Mouse (Mus musculus) limb, embryonic 10.5 days (tissue): ENCODE measurements around the gene Bcl11a. TPM values are rescaled to one million over a fixed set of nuclear protein-coding genes. Genes with fewer than 3 reads are reported as not detected.

Experiments
- DNase-seq: peaks from one replicate; pipeline ENCODE4 v3.0.0-alpha.2; 2017; ENCODE audit warnings: low spot score
- H3K27ac ChIP-seq: fragments of 300-500 bp; sonication (generic); 2 replicates; pipeline ENCODE4 v1.5.1; 2016; ENCODE audit warnings: mild to moderate bottlenecking
- H3K27me3 ChIP-seq: fragments of 300-500 bp; sonication (generic); 2 replicates; pipeline ENCODE4 v1.6.1; 2016; ENCODE audit warnings: low read depth, mild to moderate bottlenecking; ENCODE audit not compliant: poor library complexity, severe bottlenecking
- H3K36me3 ChIP-seq: fragments of 300-500 bp; sonication (generic); 2 replicates; pipeline ENCODE4 v1.6.1; 2016; ENCODE audit warnings: mild to moderate bottlenecking, moderate library complexity
- H3K4me1 ChIP-seq: fragments of 300-500 bp; sonication (generic); 2 replicates; pipeline ENCODE4 v1.6.1; 2016
- H3K4me3 ChIP-seq: fragments of 300-500 bp; sonication (generic); 2 replicates; pipeline ENCODE4 v1.5.1; 2016; ENCODE audit warnings: mild to moderate bottlenecking, moderate library complexity
- H3K9me3 ChIP-seq: fragments of 300-500 bp; sonication (generic); replicated peaks from 2 replicates; pipeline ENCODE4 v1.6.1; 2016; ENCODE audit warnings: mild to moderate bottlenecking
- WGBS: fragments of 180-500 bp; shearing (Covaris S2); methylation state at CpG from one replicate; pipeline ENCODE4 v1.1.7; 2016; 5-methylcytosine and 5-hydroxymethylcytosine counted together
- polyA plus RNA-seq: library from polyadenylated mRNA; unstranded; fragments of >200 nt; fragmentation: Nextera tagmentation; extraction: Ambion mirVana; gene quantifications from 2 replicates; pipeline ENCODE4 v1.2.1, GENCODE M21; 2016

Gene Bcl11a
- polyA plus RNA-seq, 1 experiment from 2014 or later = 75.0 TPM

DNA sequence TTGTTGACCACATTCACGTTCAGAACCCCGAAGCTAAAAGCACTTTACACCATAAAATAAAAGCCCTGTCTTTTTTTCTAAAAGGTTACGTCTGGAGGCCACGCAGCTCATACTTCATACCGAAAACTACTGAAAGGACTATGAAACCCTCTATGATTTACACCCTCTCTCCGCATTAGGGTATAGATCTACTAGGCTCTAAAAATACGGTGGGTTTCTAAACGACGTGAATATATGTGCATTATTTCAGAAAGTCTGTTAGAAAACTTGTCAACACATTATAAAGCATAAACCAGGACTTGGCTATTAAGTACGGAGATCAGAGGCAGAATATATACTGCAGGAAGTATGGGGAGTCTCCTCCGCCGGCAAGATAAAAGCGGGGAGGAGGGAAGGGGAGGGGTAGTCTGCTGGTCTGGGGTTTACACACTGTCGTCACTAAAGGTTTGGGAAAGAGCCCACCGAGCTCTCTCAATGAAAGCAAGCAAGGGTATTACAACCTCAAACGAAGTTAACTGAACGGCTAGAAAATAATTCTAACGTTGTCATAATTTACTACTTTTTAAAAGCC lies 3.8 kb upstream of the Bcl11a start:
- under 1% methylated on average over 18 of the region's 18 CpGs for WGBS
- Histone ChIP-seq H3K27ac (peak overlapping the region; percentile 56; the same call in 1 of the 2 replicates), H3K27me3 (peaks cover 7% of the 10 kb centered on the region; the same call in 1 of the 2 replicates), H3K9me3 (no peaks in the 10 kb centered on the region), H3K36me3 (no peaks in the 10 kb centered on the region), H3K4me1 (peaks cover 55% of the 10 kb centered on the region), H3K4me3 (peak overlapping the region; percentile 96)
- DNase-seq = peak; percentile 77

DNA sequence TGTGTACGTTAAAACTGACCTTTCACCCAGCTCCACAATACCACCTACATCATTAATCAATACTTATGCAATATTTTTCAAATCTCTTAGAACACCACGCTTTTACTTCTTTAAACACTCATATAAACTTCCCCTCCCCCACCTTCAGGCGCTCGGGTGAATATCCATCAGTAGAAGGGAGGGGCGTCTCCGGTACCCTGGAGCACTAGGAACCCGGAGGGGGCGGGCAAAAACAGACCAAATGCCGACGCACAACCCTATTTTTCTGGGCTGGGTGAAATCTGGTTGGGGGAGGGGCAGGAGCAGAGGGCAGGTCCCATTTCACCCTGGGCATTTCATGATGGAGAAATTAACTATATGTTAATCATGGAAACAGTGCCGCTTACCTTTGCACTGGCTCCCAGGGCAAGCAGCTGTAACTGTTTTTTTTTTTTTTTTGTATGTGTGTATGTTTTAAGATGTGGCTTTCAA lies 3.2 kb upstream of the Bcl11a start, which contains the start of gene A830031A19Rik:
TSS of gene A830031A19Rik (minus strand) at position 421 of the 471 bp plus-strand sequence.
- Histone ChIP-seq H3K4me3 (peak within 1 kb of the TSS; percentile 96), H3K36me3 (no peaks in the 10 kb centered on the region), H3K27ac (peak within 1 kb of the TSS; percentile 98), H3K9me3 (no peaks in the 10 kb centered on the region), H3K27me3 (peaks cover 7% of the 10 kb centered on the region; the same call in 1 of the 2 replicates), H3K4me1 (peaks cover 55% of the 10 kb centered on the region)
- 0% methylated on average over 11 of the region's 11 CpGs for WGBS
- peak; percentile 66 for DNase-seq

GRCm38 (mm10) chr11:24075486-24076126 lies 2.2 kb upstream of the Bcl11a start:
- peaks cover 7% of the 10 kb centered on the region; the same call in 1 of the 2 replicates for H3K27me3 ChIP-seq
- WGBS = under 1% methylated on average over 17 of the region's 17 CpGs
- peak overlapping the region; percentile 98 for H3K27ac ChIP-seq
- no peak for DNase-seq
- H3K36me3 ChIP-seq = no peaks in the 10 kb centered on the region
- no peaks in the 10 kb centered on the region for H3K9me3 ChIP-seq
- peak overlapping the region; percentile 96 for H3K4me3 ChIP-seq
- peaks cover 58% of the 10 kb centered on the region for H3K4me1 ChIP-seq

DNA sequence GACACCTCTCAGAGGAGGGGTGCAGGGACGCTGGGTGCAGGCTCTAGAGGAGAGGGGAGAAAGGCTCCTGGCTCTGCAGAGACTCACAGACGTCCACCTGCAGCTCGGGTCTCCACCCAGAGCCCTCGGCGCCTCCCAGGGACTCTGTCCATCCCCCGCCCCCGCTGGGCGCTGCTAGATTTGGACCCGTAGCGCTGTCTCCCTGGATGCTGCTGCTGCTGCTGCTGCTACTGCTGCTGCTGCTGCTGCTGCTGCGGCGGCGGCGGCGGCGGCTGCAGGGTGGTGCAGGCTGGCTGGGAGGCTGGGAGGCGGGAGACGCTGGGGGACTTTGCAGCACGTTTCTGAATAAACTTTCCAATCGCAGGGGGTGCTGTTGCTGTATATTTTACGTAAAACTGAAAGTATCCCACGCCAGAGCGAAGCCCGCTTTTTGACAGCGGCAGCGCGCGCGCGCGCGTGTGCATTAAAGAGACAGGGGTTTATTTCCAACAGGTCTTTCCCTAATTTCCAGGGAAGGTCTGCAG lies 1.7 kb upstream of the Bcl11a start:
- Histone ChIP-seq H3K36me3 (no peaks in the 10 kb centered on the region), H3K9me3 (no peaks in the 10 kb centered on the region), H3K27me3 (peaks cover 7% of the 10 kb centered on the region; the same call in 1 of the 2 replicates), H3K27ac (peak overlapping the region; percentile 98), H3K4me3 (peak overlapping the region; percentile 96), H3K4me1 (peaks cover 60% of the 10 kb centered on the region)
- peak; percentile 85 for DNase-seq
- under 1% methylated on average over 32 of the region's 32 CpGs for WGBS

DNA sequence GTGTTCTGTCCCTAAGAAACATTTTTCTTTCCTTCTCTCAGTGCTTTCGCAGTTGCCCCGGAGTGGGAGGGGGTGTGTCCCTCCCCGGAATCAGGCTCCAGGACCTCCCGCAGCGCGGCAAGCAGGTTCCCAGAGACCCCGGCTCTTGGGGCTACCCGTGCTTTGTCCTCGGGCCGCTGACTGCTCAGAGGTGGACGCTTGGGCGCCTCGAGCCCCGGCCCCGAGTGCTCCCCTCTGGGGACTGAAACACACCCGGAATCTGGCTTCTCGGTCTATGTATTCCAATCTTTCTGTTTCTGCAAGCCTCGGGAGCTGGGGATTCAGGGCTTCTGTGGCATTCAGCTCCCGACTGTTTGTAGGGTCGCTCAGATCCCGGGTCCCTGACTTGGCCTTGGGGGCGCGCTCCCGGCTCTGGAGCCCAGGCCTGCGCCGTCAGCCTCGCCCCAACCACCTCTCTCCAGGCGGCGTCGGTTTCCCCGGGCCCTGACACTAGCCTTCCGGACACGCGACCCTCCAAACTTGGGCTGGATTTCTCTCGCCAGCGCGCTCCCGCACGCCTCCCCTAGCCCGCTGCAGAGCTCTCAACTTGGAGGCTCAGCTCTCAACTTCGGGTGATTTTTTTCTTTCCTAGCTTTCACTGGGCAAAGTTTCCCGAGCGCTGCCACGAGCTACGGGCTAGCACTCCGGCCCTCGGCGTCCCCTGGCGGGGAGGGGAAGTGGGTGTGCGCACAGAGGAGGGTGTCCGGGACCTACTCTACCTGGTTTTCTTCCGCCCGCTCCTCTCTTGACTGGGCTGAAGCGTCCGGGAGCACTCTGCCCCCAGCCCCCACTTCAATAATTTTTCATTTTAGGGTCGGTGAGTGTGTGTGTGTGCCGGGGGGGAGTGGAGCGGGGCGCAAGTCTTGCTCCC lies 780 bp upstream of the Bcl11a start:
- WGBS = under 1% methylated on average over 59 of the region's 59 CpGs
- peak; percentile 84 for DNase-seq
- peaks cover 7% of the 10 kb centered on the region; the same call in 1 of the 2 replicates for H3K27me3 ChIP-seq
- H3K36me3 ChIP-seq = no peaks in the 10 kb centered on the region
- peak overlapping the region; percentile 98 for H3K27ac ChIP-seq
- peak overlapping the region; percentile 96 for H3K4me3 ChIP-seq
- no peaks in the 10 kb centered on the region for H3K9me3 ChIP-seq
- H3K4me1 ChIP-seq = peaks cover 56% of the 10 kb centered on the region

- Histone ChIP-seq H3K27me3 (no peaks in the 10 kb centered on the region), H3K9me3 (no peaks in the 10 kb centered on the region), H3K36me3 (no peaks in the 10 kb centered on the region), H3K4me1 (peaks cover 58% of the 10 kb centered on the region), H3K27ac (peak overlapping the region; percentile 98), H3K4me3 (peak overlapping the region; percentile 96)
- WGBS = under 1% methylated on average over 38 of the region's 38 CpGs
- peak; percentile 77 for DNase-seq
Measured at GRCm38 (mm10) chr11:24078706-24079316, 955 bp downstream of the Bcl11a start.

DNA sequence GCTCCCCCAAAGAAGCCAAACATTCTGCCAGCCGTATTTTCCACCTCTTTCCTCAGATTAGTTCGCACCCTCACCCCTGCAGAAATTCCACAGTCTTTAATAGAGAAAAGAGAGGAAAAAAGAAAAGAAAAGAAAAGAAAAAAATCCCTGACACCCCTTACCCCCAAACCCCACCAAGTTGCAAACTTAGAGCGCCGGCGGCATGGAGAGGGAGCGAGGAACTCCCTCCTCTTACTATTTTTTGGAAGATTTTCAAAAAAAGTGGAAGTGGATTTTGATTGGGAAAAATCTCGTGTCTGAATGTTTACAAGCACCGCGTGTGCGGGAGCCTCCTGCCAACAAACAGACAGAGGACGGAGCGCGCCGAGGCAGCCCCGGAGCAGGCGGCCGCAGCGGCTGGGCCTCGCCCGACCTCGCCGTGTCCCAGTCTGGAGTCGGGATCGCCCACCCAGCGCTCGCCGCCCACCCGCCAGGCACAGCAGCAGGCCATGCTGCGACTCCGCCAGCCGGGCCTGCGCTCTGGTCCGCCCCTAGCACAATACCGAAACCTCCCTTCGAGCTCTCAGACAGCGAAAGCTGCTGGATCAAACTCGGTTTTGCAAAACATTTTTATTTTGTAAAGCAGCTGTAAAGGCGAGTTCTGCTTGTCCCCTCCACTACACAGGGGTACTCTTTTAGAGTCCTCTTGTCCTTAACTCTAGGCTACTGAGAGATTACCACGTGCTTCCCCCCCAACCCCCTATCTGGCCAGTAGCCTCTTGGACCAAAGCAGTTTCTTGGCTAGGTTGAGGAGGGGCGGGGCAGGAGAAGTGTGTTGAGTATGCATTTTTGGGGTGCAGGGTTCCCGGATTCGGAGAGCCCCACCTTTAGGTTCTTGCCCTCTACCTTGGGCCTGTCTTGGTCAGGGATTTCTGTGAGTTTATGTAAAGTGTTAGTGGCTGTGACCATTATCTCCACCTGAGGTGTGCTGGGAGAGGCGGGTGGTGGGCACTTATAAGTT lies 1.8 kb downstream of the Bcl11a start:
- peak; percentile 77 for DNase-seq
- WGBS = under 1% methylated on average over 43 of the region's 43 CpGs
- H3K27me3 ChIP-seq = no peaks in the 10 kb centered on the region
- peak overlapping the region; percentile 96 for H3K4me3 ChIP-seq
- no peaks in the 10 kb centered on the region for H3K9me3 ChIP-seq
- H3K27ac ChIP-seq = peak overlapping the region; percentile 98
- peaks cover 56% of the 10 kb centered on the region for H3K4me1 ChIP-seq
- no peaks in the 10 kb centered on the region for H3K36me3 ChIP-seq

- no peaks in the 10 kb centered on the region for H3K27me3 ChIP-seq
- DNase-seq = peak; percentile 84
- no peaks in the 10 kb centered on the region for H3K9me3 ChIP-seq
- H3K4me1 ChIP-seq = peaks cover 53% of the 10 kb centered on the region
- under 1% methylated on average over 29 of the region's 30 CpGs for WGBS
- peaks cover 6% of the 10 kb centered on the region for H3K36me3 ChIP-seq
- H3K4me3 ChIP-seq = peak overlapping the region; percentile 96
- H3K27ac ChIP-seq = peak overlapping the region; percentile 98
Measured at GRCm38 (mm10) chr11:24080541-24080940, 2.7 kb downstream of the Bcl11a start.

DNA sequence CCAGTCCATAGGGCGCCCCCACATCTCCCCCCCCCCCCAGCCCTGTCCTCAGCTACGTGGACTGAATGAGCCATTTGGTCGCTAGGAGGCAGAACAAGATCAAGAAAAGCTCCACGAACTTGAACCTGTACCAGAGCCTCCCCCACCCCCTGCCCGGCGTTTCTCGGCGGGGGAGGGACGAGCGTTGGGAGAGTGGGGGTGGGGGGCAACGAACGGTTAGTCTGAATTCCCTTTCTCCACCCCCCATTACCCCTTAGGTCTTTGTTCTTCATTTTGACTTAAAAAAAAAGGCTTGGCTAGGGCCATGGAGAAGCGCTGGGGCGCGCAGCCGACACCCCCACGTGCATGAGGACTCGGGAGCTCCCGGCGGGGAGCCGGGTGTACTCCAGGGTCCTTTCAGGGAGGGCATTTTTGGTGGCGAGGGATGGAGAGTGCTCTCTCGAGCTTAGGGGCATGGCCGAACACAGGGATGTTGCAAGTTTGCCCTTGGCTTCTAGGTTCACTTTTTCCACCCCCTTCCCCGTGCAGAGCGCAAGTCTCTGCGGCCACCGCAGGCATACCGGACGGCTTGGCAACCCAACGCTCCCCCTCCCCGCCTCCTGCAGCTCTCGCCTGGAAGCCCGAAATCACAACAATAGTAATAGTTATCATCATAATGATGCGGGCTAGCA lies 3.3 kb downstream of the Bcl11a start:
- Histone ChIP-seq H3K27ac (peak overlapping the region; percentile 98), H3K9me3 (no peaks in the 10 kb centered on the region), H3K36me3 (peaks cover 12% of the 10 kb centered on the region), H3K27me3 (no peaks in the 10 kb centered on the region), H3K4me3 (peak overlapping the region; percentile 96), H3K4me1 (peaks cover 53% of the 10 kb centered on the region)
- DNase-seq = peak; percentile 85
- 0% methylated on average over 35 of the region's 35 CpGs for WGBS

DNA sequence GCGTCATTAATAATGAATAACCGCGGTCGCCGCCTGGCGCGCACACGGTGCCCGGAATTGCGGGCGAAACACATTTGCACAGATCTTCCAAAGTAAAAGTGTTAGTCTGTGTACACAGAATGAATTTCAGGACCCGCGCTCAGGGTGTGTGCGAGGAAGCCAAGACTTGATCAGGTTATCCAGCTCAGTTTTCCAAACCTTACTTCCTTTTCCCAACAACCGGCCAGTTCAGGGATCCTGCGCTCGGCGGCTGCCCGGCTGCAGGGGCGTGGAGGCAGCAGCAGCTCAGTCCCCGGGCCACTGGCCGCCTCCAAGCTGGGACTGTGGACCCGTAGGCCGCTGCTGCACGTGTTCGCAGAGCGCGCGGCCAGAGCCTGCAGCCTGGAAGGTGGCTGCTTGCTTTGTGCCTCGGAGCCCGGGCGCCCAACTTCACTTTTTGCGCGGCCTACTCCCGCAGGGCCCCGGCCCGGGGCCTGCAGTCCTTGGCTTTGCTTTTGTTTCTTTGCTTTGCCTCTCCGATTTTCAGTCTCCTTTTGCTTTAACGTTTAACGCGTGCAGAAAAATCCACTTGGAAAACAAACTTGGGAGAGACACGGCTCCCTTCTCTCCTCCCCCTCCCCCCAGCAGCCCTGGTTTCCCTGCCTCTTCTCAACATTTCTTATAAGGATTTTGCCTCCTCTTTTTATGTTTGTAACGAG lies 4.0 kb downstream of the Bcl11a start:
- Histone ChIP-seq H3K9me3 (no peaks in the 10 kb centered on the region), H3K4me3 (peak overlapping the region; percentile 96), H3K27ac (peak overlapping the region; percentile 98), H3K36me3 (peaks cover 19% of the 10 kb centered on the region), H3K4me1 (peaks cover 55% of the 10 kb centered on the region), H3K27me3 (no peaks in the 10 kb centered on the region)
- WGBS = under 1% methylated on average over 43 of the region's 43 CpGs
- DNase-seq = peak; percentile 82
